Mouse (Mus musculus): ENCODE measurements around the gene Cfdp1.

The Cfdp1 gene

DNA sequence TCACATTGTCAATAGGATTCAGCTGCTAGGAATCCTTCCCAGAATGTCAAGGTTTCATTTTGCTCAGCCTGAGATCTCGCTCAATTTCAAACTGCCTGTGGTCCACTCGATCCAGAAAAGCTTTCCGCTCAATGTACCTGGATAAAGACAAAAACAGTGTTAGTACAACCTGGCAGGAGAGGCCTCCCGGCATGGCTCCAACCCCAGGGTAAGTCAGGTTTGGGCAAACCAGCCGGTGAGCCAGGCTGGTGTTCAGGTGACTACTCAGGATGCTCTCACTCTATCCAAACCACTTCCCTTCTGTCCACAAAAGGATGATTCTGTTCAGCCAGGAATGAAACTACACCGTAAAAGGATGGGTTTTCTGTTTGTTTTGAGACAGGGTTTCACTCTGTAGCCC is 85.4 kb downstream of the Cfdp1 start:
- no peak for DNase-seq (ENCODE audit: low read depth)

DNA sequence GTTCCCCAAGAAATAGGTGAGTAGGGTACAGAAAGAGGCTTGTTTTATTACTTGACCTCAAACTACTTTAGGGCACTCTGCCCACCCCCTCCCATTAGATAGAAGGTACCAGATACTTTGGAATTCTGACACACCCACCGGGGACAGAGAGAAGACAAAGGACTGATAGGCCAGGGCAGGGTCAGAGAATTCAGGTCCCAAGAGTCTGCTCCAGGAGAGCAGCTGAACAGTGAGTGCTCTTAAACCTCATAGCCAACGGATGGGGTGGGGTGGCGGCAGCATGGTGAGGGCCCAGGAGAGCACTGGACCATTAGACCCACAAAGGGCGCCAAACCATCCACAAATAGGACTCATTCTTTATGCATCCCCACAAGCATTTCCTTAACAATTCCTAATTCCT is 88.5 kb downstream of the Cfdp1 start:
- no peak for DNase-seq (ENCODE audit: low read depth)

DNA sequence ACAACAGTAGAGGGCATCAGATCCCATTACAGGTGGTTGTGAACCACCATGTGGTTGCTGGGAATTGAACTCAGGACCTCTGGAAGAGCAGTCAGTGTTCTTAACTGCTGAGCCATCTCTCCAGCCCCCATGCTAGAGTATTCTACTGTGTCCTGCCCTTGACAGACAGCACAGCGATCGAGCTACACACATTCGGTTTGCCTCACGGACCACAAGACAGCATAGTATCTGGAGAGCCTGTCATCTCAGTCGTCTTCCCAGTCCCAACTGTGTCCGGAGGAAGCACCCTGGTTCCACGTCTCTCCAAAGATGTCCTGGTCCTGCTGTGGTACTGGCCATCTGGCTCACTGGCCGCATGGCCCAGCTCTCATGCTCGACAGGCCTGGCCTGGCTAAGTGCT is 89.0 kb downstream of the Cfdp1 start:
- no peak for DNase-seq (ENCODE audit: low read depth)

DNA sequence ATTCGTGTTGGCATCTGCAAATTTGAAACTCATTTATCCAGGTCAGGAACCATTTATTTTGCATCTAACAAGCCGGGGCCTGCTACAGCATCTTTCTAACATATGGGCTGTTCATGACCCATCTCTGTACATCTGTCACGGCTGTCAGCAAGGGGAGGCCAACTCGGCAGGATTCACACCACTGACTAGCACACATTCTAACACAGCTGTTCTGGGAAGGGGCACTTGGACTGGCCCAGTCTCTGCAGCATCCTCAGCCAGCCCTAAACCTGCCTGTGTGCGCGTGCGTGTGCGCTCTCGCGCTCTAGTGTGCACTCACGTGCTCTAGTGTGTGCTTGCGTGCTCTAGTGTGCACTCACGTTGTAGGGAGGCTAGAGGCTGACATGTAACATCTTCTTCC is 93.4 kb downstream of the Cfdp1 start:
- DNase-seq (ENCODE audit: low read depth), result no peak

DNA sequence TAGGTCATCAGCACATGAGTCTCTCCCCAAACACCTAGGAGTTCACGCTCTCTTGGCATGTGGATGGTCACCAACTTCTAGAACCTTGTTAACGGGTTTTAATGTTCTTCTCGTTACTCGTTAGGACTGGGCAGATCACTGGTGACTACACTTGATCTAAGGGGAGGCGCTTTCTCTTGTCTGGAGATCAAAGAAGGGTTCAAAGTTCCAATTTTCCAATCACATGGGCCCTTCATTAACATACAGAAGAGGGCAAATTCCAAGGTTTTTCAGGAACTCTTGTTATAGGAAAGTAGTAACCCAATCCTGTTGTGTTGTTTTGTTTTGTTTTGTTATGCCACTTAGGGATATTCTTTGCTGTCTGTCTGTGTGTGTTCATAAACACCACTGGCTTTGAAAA is 95.3 kb downstream of the Cfdp1 start:
- no peak for DNase-seq (ENCODE audit: low read depth)

DNA sequence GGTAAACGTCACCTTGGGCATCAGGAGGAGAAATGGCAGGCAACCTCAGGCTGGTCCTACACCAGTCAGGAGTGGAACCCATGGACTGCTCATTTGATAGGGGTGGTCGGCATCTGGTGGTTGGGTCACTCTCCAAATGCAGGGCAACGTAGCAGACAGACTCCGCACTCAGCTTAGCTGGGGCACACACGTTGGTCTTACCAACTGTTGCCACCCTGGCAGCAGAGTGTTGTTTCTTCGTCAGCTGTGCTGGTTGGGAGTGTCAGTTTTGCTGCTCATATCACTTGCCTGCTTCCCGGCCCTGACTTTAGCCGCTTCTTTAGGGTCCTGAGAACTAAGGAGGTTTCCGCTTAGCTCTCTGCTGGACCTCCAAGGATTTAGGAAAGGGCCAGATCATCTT is 96.5 kb downstream of the Cfdp1 start:
- no peak for DNase-seq (ENCODE audit: low read depth)

DNA sequence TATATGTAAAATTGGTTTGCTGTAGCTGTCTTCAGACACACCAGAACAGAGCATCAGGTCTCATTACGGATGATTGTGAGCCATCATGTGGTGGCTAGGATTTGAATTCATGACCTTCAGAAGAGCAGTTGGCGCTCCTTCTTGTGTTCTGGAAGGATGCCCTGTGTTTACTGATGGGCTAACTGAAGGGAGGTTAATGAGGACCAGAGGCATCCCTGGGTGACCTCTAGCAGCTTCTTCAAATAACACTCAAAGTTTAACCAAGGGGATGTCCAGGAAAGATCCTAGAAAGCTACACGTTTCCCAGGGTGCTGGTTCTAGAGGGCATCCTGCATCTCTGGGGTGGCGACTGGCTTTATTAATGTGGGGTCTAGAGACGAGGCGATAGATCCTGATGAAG is 99.4 kb downstream of the Cfdp1 start:
- no peak for DNase-seq (ENCODE audit: low read depth)

DNA sequence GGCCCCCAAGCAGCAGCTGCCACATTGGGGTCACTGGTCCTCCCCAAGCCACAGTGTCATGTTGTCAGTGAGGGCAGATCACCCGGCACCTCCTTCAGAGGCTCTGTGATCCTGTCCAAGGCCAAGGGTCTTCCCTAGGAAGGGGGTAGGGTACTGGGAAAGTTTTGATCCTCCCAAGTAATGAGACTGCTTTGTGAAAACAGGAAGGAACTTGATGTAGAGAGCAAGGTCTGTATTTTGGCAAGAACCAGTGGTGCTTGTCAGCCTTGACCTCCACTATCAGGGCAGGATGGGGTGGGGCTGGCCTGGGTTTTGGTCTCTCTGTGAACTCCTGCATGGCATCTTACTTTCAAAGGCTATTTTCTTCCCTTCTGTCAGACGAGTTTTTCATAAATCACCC is 100.0 kb downstream of the Cfdp1 start:
- DNase-seq (ENCODE audit: low read depth), result no peak

DNA sequence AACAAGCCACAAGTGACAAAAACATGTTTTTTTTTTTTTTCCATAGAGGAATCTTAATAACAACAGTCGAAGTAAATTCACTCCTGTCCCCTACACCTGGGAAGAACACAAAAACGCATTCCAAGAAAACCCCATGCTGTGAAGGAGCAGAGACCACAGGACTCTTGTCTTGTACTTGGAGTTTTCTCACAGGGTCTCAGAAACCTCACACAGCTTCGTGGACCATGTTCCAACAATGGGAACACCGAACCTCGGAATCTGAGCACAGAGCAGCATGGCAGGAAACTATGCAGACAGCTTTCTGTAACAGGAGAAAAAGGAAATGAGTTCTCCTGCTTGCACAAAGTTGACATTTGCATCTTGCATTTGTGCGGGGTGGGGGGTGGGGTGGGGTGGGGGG is 105.3 kb downstream of the Cfdp1 start:
- DNase-seq (ENCODE audit: low read depth), result no peak

DNA sequence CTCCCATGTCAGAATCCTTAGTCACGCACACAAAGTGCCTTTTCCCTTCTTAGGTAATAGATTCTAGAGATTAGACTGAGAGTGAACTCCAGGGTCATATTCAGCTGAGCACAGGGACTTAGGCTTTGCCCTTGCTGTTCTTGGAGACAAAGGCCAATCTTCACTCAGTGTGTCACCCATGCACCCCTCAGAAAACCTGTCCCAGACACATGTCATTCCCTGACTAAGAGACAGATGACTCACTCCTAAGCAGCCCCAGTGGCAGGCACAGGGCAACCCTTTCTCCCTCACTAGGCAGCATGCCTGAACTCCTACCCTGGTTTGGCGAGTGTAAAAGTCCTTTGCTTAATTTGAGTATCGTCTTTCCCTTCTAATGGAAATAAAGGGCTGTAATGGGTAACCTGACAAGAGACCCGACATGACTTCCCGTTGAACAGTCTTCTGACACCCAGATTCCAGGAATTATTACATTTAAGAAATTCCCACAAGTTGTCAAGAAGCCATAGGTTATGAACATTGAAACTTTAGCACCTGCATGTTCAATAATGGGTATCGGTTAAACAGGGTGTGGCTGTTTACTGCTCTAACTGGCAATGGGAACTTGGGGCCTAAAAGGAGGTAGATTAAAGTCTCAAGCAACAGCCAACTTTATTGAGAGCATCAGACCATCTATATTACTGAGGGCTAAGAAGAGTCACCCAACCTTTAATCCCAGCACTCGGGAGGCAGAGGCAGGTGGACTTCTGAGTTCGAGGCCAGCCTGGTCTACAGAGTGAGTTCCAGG is 106.0 kb downstream of the Cfdp1 start:
- DNase-seq (ENCODE audit: low read depth), result no peak

DNA sequence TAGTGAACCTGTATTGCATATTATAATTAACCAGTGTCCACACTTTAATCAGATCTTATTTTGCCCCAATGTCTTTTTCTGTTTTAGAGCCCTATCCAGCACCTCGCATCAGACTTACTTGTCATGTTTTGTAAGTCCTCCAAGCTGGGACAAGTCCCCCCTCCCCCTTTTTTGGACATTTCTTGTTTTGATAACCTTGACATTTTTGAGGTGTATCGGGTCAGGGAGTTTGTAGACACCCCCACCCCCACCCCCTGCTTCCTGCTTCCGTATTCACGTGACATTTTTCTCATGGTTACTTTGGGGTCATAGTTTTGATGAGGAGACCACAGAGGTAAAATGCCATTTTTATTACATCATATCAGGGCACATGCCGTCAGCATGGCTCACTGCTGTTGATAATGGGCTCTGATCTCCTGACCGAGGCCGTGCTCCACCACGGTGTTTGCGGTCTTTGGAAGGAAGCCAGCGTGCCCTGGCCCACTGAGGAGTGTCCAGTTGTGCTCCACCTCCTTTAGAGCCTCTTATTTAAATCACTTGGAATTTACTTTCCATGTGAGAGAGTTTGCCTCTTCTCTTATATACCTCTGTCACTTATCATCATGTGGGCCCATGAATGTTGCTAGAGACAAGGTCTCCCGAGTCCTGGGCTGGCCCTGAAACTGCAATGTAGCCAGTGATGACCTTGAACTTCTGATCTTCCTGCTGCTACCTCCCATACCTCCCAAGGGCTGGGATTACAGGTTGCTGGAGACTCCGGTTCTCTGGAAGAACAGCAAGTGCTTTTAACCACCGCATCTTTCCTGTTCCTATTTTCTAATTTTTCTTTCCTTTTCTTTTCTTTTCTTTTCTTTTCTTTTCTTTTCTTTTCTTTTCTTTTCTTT is 107.3 kb downstream of the Cfdp1 start:
- DNase-seq (ENCODE audit: low read depth), result no peak

DNA sequence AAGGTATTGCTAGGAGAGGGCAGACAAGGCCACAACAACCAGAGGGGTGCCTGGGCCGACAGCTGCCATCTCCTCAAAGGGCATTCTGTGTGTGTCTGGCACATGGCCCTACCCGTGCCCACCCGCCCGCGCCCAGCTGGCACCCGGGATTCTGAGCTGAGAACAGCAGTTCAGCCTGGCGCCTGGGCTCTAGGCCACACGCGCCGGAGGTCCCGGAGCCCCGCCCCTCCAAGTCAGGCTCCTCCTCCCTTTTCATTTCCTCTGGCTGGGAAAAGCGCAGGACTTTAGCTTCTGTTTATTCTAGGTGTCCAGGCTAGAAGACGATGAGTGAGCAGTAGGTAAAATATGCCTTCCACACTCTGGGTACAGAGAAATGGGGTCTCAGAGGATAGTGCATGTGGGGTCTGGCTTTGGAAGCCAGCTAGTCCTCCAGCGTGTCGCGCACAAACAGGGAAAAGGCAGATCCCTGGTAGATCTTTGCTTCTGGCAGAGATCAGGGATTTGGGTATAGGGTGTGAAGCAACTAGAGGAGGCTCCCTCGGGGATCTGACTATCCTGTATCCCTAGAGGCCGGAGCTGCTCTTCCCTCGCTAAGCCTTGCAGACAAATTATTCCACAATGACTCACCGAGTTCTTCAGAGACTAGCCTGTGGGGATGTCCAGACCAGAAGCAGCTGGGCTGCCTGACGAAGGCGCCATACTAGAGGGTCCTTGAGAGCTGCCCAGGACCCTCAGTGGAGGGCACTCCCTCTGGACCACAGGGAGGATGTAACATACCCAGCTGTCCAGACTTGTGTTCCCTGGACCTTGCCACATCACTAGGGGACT is 108.3 kb downstream of the Cfdp1 start:
- no peak for DNase-seq (ENCODE audit: low read depth)

DNA sequence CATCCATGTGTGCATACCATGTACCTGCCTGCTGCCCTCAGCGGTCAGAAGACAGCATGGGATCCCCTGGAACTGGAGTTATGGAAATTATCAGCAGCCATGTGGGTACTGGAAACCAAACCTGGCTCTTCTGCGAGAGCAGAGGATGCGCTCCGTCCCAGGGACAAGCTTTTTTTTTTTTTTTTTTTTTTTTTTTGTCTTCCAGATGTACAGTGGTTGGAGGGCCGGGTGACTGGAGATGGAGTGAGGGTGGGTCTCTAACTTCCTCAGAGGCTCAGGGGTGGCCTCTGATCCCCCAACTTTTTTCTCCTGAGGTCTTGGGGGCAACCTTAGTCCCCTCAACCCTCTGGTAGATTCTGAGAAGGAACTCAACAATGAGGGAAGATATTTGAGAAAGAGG is 109.0 kb downstream of the Cfdp1 start:
- no peak for DNase-seq (ENCODE audit: low read depth)

DNA sequence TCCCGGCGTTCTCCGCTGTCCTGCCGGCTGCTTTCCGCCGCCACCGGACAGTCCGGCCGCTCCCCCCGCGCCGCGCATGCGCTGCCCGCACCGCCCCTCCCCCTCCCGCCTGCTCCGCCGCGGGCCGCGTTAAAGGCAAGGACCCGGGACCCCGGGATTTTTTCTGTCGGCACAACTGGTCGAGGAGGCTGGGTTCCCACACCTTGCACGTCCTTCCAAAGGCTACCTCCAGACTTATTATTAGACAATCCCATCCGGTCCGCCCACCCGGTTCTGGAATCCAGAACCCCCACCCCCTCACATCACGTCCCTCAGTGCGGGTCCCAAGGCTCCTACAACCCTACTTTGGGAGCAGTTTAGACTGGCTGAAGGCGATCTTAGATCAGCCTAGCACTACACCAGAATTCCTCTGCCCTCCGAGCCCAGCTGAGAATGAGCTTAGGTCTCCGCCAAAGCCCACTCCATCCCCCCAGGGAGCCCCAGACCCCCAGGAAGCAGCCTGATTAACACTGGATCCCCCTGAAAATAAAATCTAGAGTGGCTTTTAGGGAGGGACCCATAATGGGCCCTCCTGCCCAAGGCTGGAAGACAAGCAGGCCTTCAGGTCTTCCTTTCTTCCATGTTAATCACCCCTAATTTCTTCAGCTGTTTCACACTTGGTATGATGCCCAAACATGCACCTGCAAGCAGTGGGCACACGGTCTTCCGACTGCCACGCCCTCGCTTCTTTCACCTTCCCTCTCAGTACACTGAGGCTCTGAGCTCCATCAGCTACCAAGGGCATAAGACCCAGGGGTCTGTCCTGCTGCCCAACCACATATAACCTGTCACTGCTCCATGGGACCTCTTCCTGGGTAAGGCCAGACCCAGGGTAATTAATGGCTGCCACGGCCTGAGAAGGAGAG is 110.0 kb downstream of the Cfdp1 start, which contains the start of gene Bcar1:
Gene Bcar1 (minus strand): TSS at position 18 of the 905 bp plus-strand sequence.
- DNase-seq (ENCODE audit: low read depth), result no peak

DNA sequence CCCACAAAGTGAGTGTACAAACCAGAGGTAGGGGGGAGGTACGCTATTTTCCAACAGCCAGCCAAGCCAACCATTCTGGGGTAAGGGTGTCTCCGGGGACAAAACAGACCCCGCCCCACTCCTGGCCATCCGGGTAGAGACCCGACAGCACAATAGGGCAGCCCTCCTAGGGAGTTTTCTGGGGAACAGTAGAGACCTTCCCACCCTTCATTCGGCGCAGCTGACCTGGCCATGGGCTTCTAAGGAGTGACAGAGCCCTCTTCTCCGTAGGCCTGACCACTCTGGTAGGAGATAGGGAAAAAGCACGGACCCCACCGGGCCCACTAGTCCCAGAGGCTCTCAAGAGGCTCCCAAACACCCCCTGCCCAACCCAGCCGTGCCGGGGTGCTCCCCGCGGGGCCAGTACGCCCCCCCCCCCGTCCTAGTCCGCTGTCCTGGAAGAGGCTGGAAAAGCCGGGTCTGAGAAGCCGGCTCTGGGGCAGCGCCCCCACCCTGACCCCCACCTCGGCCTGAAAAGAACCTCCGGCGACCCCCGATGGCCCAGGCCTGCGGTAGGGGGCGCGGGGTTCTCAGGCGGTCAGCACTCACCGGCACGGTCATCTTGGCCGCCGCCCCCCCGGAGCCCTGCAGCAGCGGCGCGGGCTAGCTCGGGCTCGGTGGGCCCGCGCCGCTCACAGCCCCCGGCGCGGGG is 110.8 kb downstream of the Cfdp1 start:
- no peak for DNase-seq (ENCODE audit: low read depth)

DNA sequence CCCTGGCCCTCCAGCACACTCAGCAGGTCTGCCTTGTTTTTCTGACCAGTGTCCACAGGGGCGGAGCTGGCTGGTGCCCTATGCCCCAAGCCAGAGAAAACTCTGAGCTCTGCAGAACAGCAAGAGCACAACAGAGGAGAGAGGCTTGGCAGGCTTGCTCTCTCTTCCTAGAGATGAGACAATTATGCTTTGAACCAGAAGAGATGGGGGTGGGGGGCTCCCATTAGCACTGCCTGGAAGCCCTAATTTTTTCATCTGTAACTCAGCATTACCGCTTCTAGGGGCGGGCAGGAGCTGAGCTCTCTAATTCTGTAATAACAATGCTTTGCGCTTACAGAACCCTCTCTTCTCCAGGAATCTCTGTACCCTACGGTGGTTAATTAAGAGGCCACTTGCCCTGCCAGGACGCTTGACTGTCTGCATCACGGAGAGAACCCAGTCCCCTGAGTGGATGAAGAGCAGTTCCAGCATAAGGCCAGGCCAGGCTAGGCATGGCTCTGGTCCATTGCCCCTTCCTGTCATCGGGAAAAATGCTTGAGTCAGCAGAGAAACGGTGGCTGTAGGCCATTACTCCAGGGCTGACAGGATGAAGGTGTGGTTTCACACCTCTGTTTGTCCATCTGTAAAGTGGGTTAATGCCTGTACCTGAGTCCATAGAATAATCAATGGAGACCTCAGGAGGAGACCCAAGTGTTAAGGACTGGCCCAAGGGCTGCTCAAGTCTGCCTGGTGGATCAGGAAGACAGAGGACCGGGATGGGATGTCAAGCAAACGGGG is 111.6 kb downstream of the Cfdp1 start:
- DNase-seq (ENCODE audit: low read depth), result no peak

DNA sequence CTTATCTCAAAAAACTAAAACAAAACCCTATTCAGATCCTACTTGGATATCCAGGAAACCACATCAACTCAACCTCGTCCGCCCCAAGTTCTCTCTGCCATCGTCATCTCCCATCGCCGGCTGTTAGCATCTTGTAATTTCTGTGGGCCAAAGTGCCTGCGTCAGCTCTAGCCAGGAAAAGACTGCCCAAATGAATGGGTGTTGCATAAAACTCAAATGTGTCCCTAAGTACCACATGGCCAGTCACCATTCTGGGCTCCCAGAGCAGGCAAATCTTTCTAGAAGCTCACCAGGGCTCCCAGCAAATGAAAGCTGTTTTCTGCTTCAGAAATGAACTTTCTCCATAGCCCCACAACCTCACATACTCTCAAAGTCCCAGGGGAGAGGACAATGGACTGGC is 112.5 kb downstream of the Cfdp1 start:
- DNase-seq (ENCODE audit: low read depth), result no peak

DNA sequence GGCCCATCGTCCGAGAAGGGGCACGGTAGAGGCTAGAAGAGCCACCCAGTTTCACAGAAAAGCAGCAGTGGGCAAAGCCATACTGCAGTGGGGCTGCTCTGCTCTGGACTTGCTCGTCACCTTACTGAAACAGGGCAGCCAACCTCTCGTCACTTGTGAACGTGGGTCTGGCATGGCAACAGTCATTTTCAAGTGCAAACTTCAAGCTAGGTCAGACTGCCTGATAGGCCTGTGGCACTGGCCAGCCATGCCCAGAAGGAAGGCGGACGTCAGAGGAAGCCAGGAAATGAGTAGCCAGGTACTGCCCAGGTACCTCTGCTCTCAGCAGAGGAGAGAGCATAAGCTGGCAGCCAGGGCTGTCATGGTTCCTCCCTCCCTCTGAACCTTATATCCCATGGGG is 113.1 kb downstream of the Cfdp1 start:
- DNase-seq (ENCODE audit: low read depth), result no peak

DNA sequence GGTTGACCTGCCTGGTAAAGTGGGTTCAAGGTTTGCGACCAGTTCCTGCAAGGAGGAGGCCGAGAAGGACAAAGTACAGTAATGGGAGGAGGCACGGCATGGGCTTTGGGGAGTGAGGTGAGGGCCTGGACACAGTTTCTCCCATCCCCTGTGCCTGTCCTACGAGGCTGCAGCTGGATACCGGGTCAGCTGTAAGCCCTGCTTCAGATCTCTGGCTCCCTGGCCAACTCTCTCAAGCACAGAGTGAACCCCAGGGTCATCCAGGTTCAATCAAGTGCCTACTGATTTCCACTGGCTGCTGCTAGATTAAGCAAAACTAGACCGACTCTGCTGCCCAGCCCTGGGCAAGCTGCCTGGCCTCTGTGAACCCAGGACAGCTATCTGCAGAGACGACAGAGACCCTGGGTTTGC is 113.8 kb downstream of the Cfdp1 start:
- DNase-seq (ENCODE audit: low read depth), result no peak

DNA sequence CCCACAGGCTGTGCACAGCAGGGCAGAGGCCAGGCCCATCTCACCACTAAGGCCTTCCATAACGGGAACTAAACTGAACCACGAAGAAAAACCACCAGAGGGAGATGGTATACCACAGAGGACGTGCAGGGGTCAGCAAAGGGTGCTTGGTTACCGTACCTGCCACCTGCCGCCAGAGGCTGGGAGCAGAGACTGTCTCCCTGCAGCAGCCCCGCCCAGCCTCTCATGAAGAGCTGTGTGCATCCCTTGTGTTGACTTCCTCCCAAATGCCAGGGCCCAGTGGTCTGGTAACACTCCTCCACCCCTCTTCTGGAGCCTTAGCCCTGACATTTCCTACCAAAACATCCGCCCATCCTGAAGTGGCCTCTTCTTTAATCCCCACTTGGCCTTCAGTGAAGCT is 114.5 kb downstream of the Cfdp1 start:
- DNase-seq (ENCODE audit: low read depth), result no peak

All from naive thymus-derived CD4-positive, alpha-beta T cell, adult 2 months (primary cell).